Mouse (Mus musculus) layer of hippocampus, adult 8-10 months (tissue): ENCODE data around the gene Eml6. TPM values are rescaled to one million over a fixed set of nuclear protein-coding genes. Genes with fewer than 3 reads are reported as not detected.

ENCODE experiments used
- DNase-seq, 2 experiments: peaks; one replicate each; pipeline ENCODE4 v3.0.0; 2022; ENCODE audit warnings: low spot score in 2 of 2
- total RNA-seq, 4 experiments: library from RNA; stranded (reverse); gene quantifications; 2 replicates each; pipeline ENCODE4 v1.2.4; 2022

Gene Eml6
- total RNA-seq, 4 experiments from 2014 or later = 19.4 to 32.4 (median 25.4) TPM

- peak; percentile 83 to 84 for DNase-seq
Observed at GRCm38 (mm10) chr11:29693576-29694410, 332.0 kb downstream of the Eml6 start.

Other genes starting within 250 kb of the Eml6 start
- 1 to 10 TPM; 2.5 to 3.2 (median 2.7) TPM for gene 4931440F15Rik, start 200.4 kb downstream of the Eml6 start, total RNA-seq
- gene Sptbn1, start 242.1 kb upstream of the Eml6 start, total RNA-seq = 100 to 1,000 TPM; 536 to 568 (median 551) TPM